Mouse (Mus musculus): ENCODE data around the gene Kat8. TPM values are rescaled to one million over a fixed set of nuclear protein-coding genes. Genes with fewer than 3 reads are reported as not detected.

Gene Kat8
- polyA plus RNA-seq, 1 experiment from 2014 or later, result 52.3 TPM

- H3K9ac ChIP-seq (ENCODE audit: low read length), result peak within 1 kb of the TSS; percentile 98
- peaks cover 35% of the 10 kb centered on the region for H3K36me3 ChIP-seq (ENCODE audit: control insufficient read depth, insufficient read depth, low read length)
- ATAC-seq (ENCODE audit: insufficient read depth, low FRiP score, low TSS enrichment) (peak; percentile 63), DNase-seq (ENCODE audit: low spot score) (peak; percentile 92)
- H3K27me3 ChIP-seq (ENCODE audit: control insufficient read depth, insufficient read depth, low read length), result no peaks in the 10 kb centered on the region
- H3K9me3 ChIP-seq (ENCODE audit: control insufficient read depth, low read length), result no peaks in the 10 kb centered on the region
- H3K4me2 ChIP-seq (ENCODE audit: low read depth), result peak within 1 kb of the TSS; percentile 67
- H3K4me1 ChIP-seq (ENCODE audit: control insufficient read depth, insufficient read depth, low read length), result peaks cover 16% of the 10 kb centered on the region
- peak within 1 kb of the TSS; percentile 98 for H3K27ac ChIP-seq (ENCODE audit: low read depth, low read length)
- peak within 1 kb of the TSS; percentile 95 for H3K4me3 ChIP-seq (ENCODE audit: low read depth, low read length)
- WGBS, result under 1% methylated on average over 60 of the region's 60 CpGs
Observed at GRCm38 (mm10) chr7:127876467-127877348, 35.6 kb upstream of the Kat8 start, which contains the start of gene Zfp668. Gene Zfp668 (minus strand): TSS chr7:127876828.

DNA sequence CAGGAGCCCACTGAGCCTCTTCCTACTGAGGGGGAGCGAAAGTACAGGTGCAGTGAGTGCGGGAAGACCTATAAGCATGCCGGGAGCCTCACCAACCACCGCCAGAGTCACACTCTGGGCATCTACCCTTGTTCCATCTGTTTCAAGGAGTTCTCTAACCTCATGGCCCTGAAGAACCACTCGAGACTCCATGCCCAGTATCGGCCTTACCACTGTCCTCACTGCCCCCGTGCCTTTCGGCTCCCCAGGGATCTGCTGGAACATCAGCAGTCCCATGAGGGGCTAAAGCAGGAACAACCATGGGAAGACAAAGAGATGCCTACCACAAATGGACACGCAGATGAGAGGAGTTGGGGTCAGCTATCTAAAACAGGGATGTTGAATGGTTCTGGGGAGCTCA, 33.0 kb upstream of the Kat8 start:
- DNase-seq (ENCODE audit: low spot score) (no peak), ATAC-seq (ENCODE audit: insufficient read depth, low FRiP score, low TSS enrichment) (no peak)
- peaks cover 55% of the 10 kb centered on the region for H3K36me3 ChIP-seq (ENCODE audit: control insufficient read depth, insufficient read depth, low read length)
- H3K9ac ChIP-seq (ENCODE audit: low read length), result no peak overlapping the region
- H3K4me2 ChIP-seq (ENCODE audit: low read depth), result no peak overlapping the region
- peaks cover 9% of the 10 kb centered on the region for H3K4me1 ChIP-seq (ENCODE audit: control insufficient read depth, insufficient read depth, low read length)
- H3K9me3 ChIP-seq (ENCODE audit: control insufficient read depth, low read length), result no peaks in the 10 kb centered on the region
- no peak overlapping the region for H3K4me3 ChIP-seq (ENCODE audit: low read depth, low read length)
- H3K27me3 ChIP-seq (ENCODE audit: control insufficient read depth, insufficient read depth, low read length), result no peaks in the 10 kb centered on the region
- WGBS, result 96% methylated on average over 9 of the region's 9 CpGs
- H3K27ac ChIP-seq (ENCODE audit: low read depth, low read length), result no peak overlapping the region

GRCm38 (mm10) chr7:127880431-127880830, 31.9 kb upstream of the Kat8 start:
- H3K4me2 ChIP-seq (ENCODE audit: low read depth), result no peak overlapping the region
- no peak overlapping the region for H3K9ac ChIP-seq (ENCODE audit: low read length)
- H3K36me3 ChIP-seq (ENCODE audit: control insufficient read depth, insufficient read depth, low read length), result peaks cover 62% of the 10 kb centered on the region
- H3K4me1 ChIP-seq (ENCODE audit: control insufficient read depth, insufficient read depth, low read length), result peaks cover 5% of the 10 kb centered on the region; the same call in 1 of the 2 replicates
- H3K27ac ChIP-seq (ENCODE audit: low read depth, low read length), result no peak overlapping the region
- DNase-seq (ENCODE audit: low spot score), result no peak
- H3K4me3 ChIP-seq (ENCODE audit: low read depth, low read length), result no peak overlapping the region
- 92% methylated on average over 12 of the region's 12 CpGs for WGBS
- ATAC-seq (ENCODE audit: insufficient read depth, low FRiP score, low TSS enrichment), result no peak
- H3K9me3 ChIP-seq (ENCODE audit: control insufficient read depth, low read length), result no peaks in the 10 kb centered on the region
- H3K27me3 ChIP-seq (ENCODE audit: control insufficient read depth, insufficient read depth, low read length), result no peaks in the 10 kb centered on the region

DNA sequence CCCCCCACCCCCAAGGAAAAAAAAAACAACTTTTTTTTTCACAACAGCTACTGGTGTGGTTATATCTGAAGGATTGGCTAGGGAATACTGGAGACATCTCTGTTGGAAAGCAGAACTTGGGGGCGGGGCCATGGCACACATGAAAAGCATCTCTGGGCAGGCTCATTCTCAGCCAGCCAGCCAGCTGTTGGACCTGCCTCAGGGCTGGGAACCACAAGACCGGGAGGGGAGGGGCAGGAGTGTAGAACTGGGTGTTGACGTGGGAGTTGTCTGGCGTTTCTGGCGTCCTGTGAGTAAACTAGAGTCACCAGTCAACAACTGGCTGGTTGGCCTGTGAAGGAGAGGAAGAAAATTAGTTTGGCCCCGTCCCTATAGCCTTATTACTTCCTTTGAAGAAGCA, 26.4 kb upstream of the Kat8 start:
- no peak for ATAC-seq (ENCODE audit: insufficient read depth, low FRiP score, low TSS enrichment)
- Histone ChIP-seq H3K4me2 (ENCODE audit: low read depth) (no peak overlapping the region), H3K4me3 (ENCODE audit: low read depth, low read length) (no peak overlapping the region), H3K4me1 (ENCODE audit: control insufficient read depth, insufficient read depth, low read length) (no peaks in the 10 kb centered on the region), H3K36me3 (ENCODE audit: control insufficient read depth, insufficient read depth, low read length) (peaks cover 44% of the 10 kb centered on the region), H3K27ac (ENCODE audit: low read depth, low read length) (no peak overlapping the region), H3K27me3 (ENCODE audit: control insufficient read depth, insufficient read depth, low read length) (no peaks in the 10 kb centered on the region), H3K9me3 (ENCODE audit: control insufficient read depth, low read length) (no peaks in the 10 kb centered on the region), H3K9ac (ENCODE audit: low read length) (no peak overlapping the region)
- 77% methylated on average over 6 of the region's 6 CpGs for WGBS
- DNase-seq (ENCODE audit: low spot score), result no peak

DNA sequence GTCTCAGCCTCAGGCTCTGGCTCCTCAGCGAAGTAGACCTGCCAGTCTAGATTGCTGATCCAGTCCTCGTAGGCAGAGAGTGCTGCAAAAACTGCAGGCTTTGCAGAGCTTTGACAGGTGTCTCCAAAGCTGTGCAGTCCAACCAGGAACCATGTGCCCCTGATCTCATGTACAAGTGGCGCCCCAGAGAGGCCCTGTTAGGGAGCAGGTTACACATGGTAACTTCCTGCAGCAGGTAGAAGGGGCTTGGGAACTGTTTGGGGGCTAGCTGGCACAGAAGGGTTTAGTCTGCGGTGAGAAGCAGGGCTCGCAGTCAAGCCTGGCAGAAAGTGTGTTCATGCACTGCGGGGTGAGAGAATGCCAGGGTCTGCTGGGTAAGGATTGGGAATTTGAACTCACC, 25.8 kb upstream of the Kat8 start:
- Histone ChIP-seq H3K9ac (ENCODE audit: low read length) (no peak overlapping the region), H3K4me3 (ENCODE audit: low read depth, low read length) (no peak overlapping the region), H3K4me1 (ENCODE audit: control insufficient read depth, insufficient read depth, low read length) (no peaks in the 10 kb centered on the region), H3K4me2 (ENCODE audit: low read depth) (no peak overlapping the region), H3K9me3 (ENCODE audit: control insufficient read depth, low read length) (no peaks in the 10 kb centered on the region), H3K27me3 (ENCODE audit: control insufficient read depth, insufficient read depth, low read length) (no peaks in the 10 kb centered on the region), H3K36me3 (ENCODE audit: control insufficient read depth, insufficient read depth, low read length) (peaks cover 38% of the 10 kb centered on the region), H3K27ac (ENCODE audit: low read depth, low read length) (no peak overlapping the region)
- no peak for DNase-seq (ENCODE audit: low spot score)
- 92% methylated on average over 6 of the region's 6 CpGs for WGBS
- ATAC-seq (ENCODE audit: insufficient read depth, low FRiP score, low TSS enrichment), result no peak

DNA sequence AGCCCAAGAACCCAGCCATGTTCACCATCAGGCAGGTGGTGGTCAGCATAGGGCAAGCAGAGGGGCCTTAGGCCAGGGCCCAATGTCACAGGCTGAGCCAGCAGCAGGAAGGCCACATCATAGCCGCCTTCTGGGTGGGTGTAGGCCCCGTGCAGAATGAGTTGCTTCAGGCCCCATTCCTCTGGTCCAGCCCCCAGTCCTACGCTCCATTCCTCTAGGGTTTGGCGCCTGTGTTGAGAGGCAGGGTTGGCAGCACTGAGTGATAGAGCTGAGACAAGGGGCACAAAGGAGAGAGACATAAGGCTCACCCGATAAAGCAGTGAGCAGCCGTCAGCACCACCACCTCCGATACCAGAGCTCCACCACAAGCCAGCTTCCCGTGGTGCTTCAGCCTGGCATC, 25.1 kb upstream of the Kat8 start:
- Histone ChIP-seq H3K4me1 (ENCODE audit: control insufficient read depth, insufficient read depth, low read length) (no peaks in the 10 kb centered on the region), H3K9ac (ENCODE audit: low read length) (no peak overlapping the region), H3K36me3 (ENCODE audit: control insufficient read depth, insufficient read depth, low read length) (peaks cover 33% of the 10 kb centered on the region), H3K4me3 (ENCODE audit: low read depth, low read length) (no peak overlapping the region), H3K4me2 (ENCODE audit: low read depth) (no peak overlapping the region), H3K27ac (ENCODE audit: low read depth, low read length) (no peak overlapping the region), H3K27me3 (ENCODE audit: control insufficient read depth, insufficient read depth, low read length) (no peaks in the 10 kb centered on the region), H3K9me3 (ENCODE audit: control insufficient read depth, low read length) (no peaks in the 10 kb centered on the region)
- DNase-seq (ENCODE audit: low spot score) (no peak), ATAC-seq (ENCODE audit: insufficient read depth, low FRiP score, low TSS enrichment) (no peak)
- WGBS, result 84% methylated on average over 8 of the region's 8 CpGs

DNA sequence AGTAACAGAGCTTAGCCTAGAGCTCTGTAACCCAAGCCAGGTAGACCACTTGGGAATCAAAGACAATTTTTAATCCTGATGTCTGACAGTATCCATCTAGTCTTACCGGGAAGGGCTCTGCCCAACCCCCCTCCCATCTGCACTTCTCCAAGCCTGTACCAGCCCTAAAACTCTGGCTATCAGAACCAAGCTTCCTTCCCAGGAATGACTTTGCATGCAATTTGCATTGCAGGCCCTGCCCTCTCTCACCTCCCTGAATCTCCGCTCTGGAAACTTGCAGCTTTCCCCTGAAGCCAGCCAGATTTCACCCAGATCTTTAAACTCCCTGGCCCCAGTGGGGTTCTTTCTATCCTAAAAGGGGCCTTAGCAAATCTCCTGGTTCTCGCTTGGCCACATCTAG, 24.5 kb upstream of the Kat8 start:
- ATAC-seq (ENCODE audit: insufficient read depth, low FRiP score, low TSS enrichment) (no peak), DNase-seq (ENCODE audit: low spot score) (no peak)
- 83% methylated on average over 3 of the region's 3 CpGs for WGBS
- peaks cover 27% of the 10 kb centered on the region for H3K36me3 ChIP-seq (ENCODE audit: control insufficient read depth, insufficient read depth, low read length)
- no peak overlapping the region for H3K27ac ChIP-seq (ENCODE audit: low read depth, low read length)
- H3K9me3 ChIP-seq (ENCODE audit: control insufficient read depth, low read length), result no peaks in the 10 kb centered on the region
- H3K4me3 ChIP-seq (ENCODE audit: low read depth, low read length), result no peak overlapping the region
- H3K27me3 ChIP-seq (ENCODE audit: control insufficient read depth, insufficient read depth, low read length), result no peaks in the 10 kb centered on the region
- H3K9ac ChIP-seq (ENCODE audit: low read length), result no peak overlapping the region
- no peaks in the 10 kb centered on the region for H3K4me1 ChIP-seq (ENCODE audit: control insufficient read depth, insufficient read depth, low read length)
- H3K4me2 ChIP-seq (ENCODE audit: low read depth), result no peak overlapping the region

DNA sequence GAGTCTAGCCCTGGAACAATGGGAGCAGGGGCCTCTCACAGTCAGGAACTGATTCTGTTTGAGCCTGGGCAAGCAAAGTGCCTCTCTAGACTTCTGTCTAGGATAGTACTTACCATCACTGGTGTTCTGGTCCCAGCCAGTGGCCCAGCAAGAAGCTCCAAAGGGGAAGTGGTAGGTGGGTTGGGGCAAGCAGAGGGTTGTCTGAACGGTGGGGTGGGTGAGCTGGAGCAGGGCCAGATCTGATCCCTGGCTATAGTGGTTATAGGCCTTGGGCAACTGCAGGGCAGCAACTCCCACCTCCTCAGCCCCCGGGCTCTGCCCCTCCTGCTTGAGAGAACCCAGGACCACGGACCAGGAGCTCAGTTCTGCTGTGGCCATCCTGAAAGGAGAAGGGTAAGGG, 23.5 kb upstream of the Kat8 start:
- Histone ChIP-seq H3K4me3 (ENCODE audit: low read depth, low read length) (no peak overlapping the region), H3K27ac (ENCODE audit: low read depth, low read length) (no peak overlapping the region), H3K4me2 (ENCODE audit: low read depth) (no peak overlapping the region), H3K27me3 (ENCODE audit: control insufficient read depth, insufficient read depth, low read length) (no peaks in the 10 kb centered on the region), H3K36me3 (ENCODE audit: control insufficient read depth, insufficient read depth, low read length) (peaks cover 18% of the 10 kb centered on the region), H3K9ac (ENCODE audit: low read length) (no peak overlapping the region), H3K4me1 (ENCODE audit: control insufficient read depth, insufficient read depth, low read length) (no peaks in the 10 kb centered on the region), H3K9me3 (ENCODE audit: control insufficient read depth, low read length) (no peaks in the 10 kb centered on the region)
- WGBS, result 86% methylated on average over 3 of the region's 3 CpGs
- DNase-seq (ENCODE audit: low spot score) (no peak), ATAC-seq (ENCODE audit: insufficient read depth, low FRiP score, low TSS enrichment) (no peak)

DNA sequence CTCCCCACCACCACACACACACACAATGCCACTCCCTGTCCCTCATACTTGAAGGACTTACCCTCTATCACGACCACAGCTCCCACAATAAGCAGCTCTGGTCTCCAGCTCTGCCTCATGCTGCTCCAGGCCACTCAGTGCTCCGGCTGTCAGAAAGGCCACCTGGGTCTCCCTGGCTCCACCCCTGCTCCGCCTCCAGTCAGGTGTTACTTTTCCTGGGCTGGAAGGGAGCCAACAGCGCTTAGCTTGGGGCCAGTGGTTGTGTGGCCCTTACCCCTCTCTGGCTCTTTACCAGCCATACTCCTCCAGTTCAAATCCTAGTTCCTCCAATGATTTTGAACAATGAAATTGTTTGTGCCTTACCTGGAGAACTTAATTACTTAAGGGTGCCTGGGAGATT, 21.5 kb upstream of the Kat8 start, which contains the start of gene Prss53:
Prss53 (minus strand) TSS at position 173 of the 400 bp plus-strand sequence.
- peaks cover 7% of the 10 kb centered on the region for H3K36me3 ChIP-seq (ENCODE audit: control insufficient read depth, insufficient read depth, low read length)
- H3K9ac ChIP-seq (ENCODE audit: low read length), result no peak within 1 kb of the TSS
- no peaks in the 10 kb centered on the region for H3K4me1 ChIP-seq (ENCODE audit: control insufficient read depth, insufficient read depth, low read length)
- 42% methylated on average over 4 of the region's 4 CpGs for WGBS
- no peak within 1 kb of the TSS for H3K4me3 ChIP-seq (ENCODE audit: low read depth, low read length)
- no peaks in the 10 kb centered on the region for H3K9me3 ChIP-seq (ENCODE audit: control insufficient read depth, low read length)
- DNase-seq (ENCODE audit: low spot score) (no peak), ATAC-seq (ENCODE audit: insufficient read depth, low FRiP score, low TSS enrichment) (no peak)
- no peak within 1 kb of the TSS for H3K4me2 ChIP-seq (ENCODE audit: low read depth)
- no peak within 1 kb of the TSS for H3K27ac ChIP-seq (ENCODE audit: low read depth, low read length)
- no peaks in the 10 kb centered on the region for H3K27me3 ChIP-seq (ENCODE audit: control insufficient read depth, insufficient read depth, low read length)
